Mouse (Mus musculus) ES-Bruce4 (cell line): Measurements from ENCODE around the gene Cnot3.

Experiments
- EP300 ChIP-seq: IDR thresholded peaks from 2 replicates; pipeline ENCODE4 v1.6.1; 2011; ENCODE audit warnings: low read depth, low read length; ENCODE audit not compliant: insufficient read depth
- POLR2A ChIP-seq: IDR thresholded peaks from one replicate; pipeline ENCODE4 v1.8.1; 2011; ENCODE audit warnings: low read length; ENCODE audit not compliant: insufficient read depth

- TF ChIP-seq POLR2A (no peak), EP300 (no peak)
Measured at GRCm38 (mm10) chr7:3616389-3617241, 28.5 kb upstream of the Cnot3 start.
